Mouse (Mus musculus) midbrain, embryonic 14.5 days (tissue): ENCODE measurements around the gene Vmn1r225. TPM values are rescaled to one million over a fixed set of nuclear protein-coding genes. Genes with fewer than 3 reads are reported as not detected.
"Not testable (repeated sequence)": the region's sequence is repeated elsewhere in the genome, so short reads cannot be mapped to it uniquely, and the experiment has no call there.

ENCODE experiments used
- ATAC-seq: fragments of 200-750 bp; cut with Nextera tagmentation; 2 replicates; pipeline ENCODE4 v1.8.0; 2017; ENCODE audit warnings: moderate number of reproducible peaks, moderate library complexity; ENCODE audit not compliant: low FRiP score, low TSS enrichment
- DNase-seq: peaks from one replicate; pipeline ENCODE4 v3.0.0-alpha.2; 2015
- H3K27ac ChIP-seq: fragments of 300-500 bp; sonication (generic); replicated peaks from 2 replicates; pipeline ENCODE4 v1.5.1; 2014; ENCODE audit warnings: mild to moderate bottlenecking, low read depth, low read length, moderate library complexity
- H3K27me3 ChIP-seq: fragments of 300-500 bp; sonication (generic); 2 replicates; pipeline ENCODE4 v1.6.1; 2014; ENCODE audit warnings: low read length, control low read depth, mixed read lengths; ENCODE audit not compliant: control insufficient read depth, insufficient read depth
- H3K36me3 ChIP-seq: fragments of 300-500 bp; sonication (generic); 2 replicates; pipeline ENCODE4 v1.6.1; 2014; ENCODE audit warnings: low read length, control low read depth; ENCODE audit not compliant: control insufficient read depth, insufficient read depth
- H3K4me1 ChIP-seq: fragments of 300-500 bp; sonication (generic); 2 replicates; pipeline ENCODE4 v1.6.1; 2014; ENCODE audit warnings: mild to moderate bottlenecking, antibody characterized with exemption, low read length, control low read depth; ENCODE audit not compliant: control insufficient read depth, insufficient read depth
- H3K4me2 ChIP-seq: fragments of 300-500 bp; sonication (generic); 2 replicates; pipeline ENCODE4 v1.6.1; 2014; ENCODE audit warnings: mild to moderate bottlenecking, low read length, moderate library complexity
- H3K4me3 ChIP-seq: fragments of 300-500 bp; sonication (generic); replicated peaks from 2 replicates; pipeline ENCODE4 v1.5.1; 2014; ENCODE audit warnings: low read depth, low read length
- H3K9ac ChIP-seq: fragments of 300-500 bp; sonication (generic); replicated peaks from 2 replicates; pipeline ENCODE4 v1.6.1; 2014; ENCODE audit warnings: mild to moderate bottlenecking, low read length, moderate library complexity
- H3K9me3 ChIP-seq: fragments of 300-500 bp; sonication (generic); 2 replicates; pipeline ENCODE4 v1.6.1; 2016; ENCODE audit warnings: low read length, control low read depth, mixed read lengths; ENCODE audit not compliant: control insufficient read depth
- WGBS: fragments of 180-500 bp; shearing (Covaris S2); extraction: QIAGEN DNeasy Blood & Tissue Kit; methylation state at CpG from one replicate; pipeline ENCODE4 v1.1.7; 2014; 5-methylcytosine and 5-hydroxymethylcytosine counted together
- polyA plus RNA-seq: library from polyadenylated mRNA; unstranded; fragments of >200 nt; fragmentation: Nextera tagmentation; extraction: Ambion mirVana; gene quantifications from 2 replicates; pipeline ENCODE4 v1.2.1, GENCODE M21; 2014

The Vmn1r225 gene
- not detected in 2 replicates for polyA plus RNA-seq

GRCm38 (mm10) chr17:20497858-20498257, at the start of gene Vmn1r225:
Gene Vmn1r225, plus strand, starts transcription at chr17:20498158.
- H3K4me3 ChIP-seq = no peak within 1 kb of the TSS
- ATAC-seq (no peak), DNase-seq (no peak)
- H3K27ac ChIP-seq = no peak within 1 kb of the TSS
- H3K4me1 ChIP-seq = no peaks in the 10 kb centered on the region
- H3K4me2 ChIP-seq = no peak within 1 kb of the TSS
- H3K36me3 ChIP-seq = no peaks in the 10 kb centered on the region
- H3K9ac ChIP-seq = no peak within 1 kb of the TSS
- H3K9me3 ChIP-seq = peaks cover 12% of the 10 kb centered on the region; the same call in 1 of the 2 replicates
- no peaks in the 10 kb centered on the region for H3K27me3 ChIP-seq

- WGBS = 72% methylated on average over 3 of the region's 3 CpGs
- no peak overlapping the region for H3K27ac ChIP-seq
- H3K36me3 ChIP-seq = no peaks in the 10 kb centered on the region
- H3K4me2 ChIP-seq = no peak overlapping the region
- H3K4me3 ChIP-seq = no peak overlapping the region
- H3K27me3 ChIP-seq = no peaks in the 10 kb centered on the region
- DNase-seq (peak; percentile 3), ATAC-seq (no peak)
- H3K9ac ChIP-seq = no peak overlapping the region
- peaks cover 7% of the 10 kb centered on the region; the same call in 1 of the 2 replicates for H3K9me3 ChIP-seq
- no peaks in the 10 kb centered on the region for H3K4me1 ChIP-seq
Measured at GRCm38 (mm10) chr17:20473311-20473710, 24.6 kb upstream of the Vmn1r225 start.

- Histone ChIP-seq H3K27ac (no peak within 1 kb of the TSS), H3K27me3 (no peaks in the 10 kb centered on the region), H3K4me2 (no peak within 1 kb of the TSS), H3K36me3 (no peaks in the 10 kb centered on the region), H3K9me3 (0 out of 2 replicates have a peak, but pooled peaks cover 4% of the 10 kb centered on the region), H3K4me3 (no peak within 1 kb of the TSS), H3K4me1 (no peaks in the 10 kb centered on the region), H3K9ac (no peak within 1 kb of the TSS)
- ATAC-seq (no peak), DNase-seq (no peak)
Measured at GRCm38 (mm10) chr17:20481231-20481630, 16.7 kb upstream of the Vmn1r225 start, which contains the start of gene Vmn2r108. Gene Vmn2r108, minus strand, starts transcription at chr17:20481331.

GRCm38 (mm10) chr17:20508247-20508646, 10.3 kb downstream of the Vmn1r225 start:
- not testable (repeated sequence) for H3K9ac ChIP-seq, DNase-seq, H3K4me2 ChIP-seq, H3K27ac ChIP-seq, H3K27me3 ChIP-seq, H3K9me3 ChIP-seq, H3K36me3 ChIP-seq, H3K4me3 ChIP-seq, H3K4me1 ChIP-seq, ATAC-seq

Other genes with a start within 250 kb of the Vmn1r225 start
- gene Vmn2r106, start 212.6 kb upstream of the Vmn1r225 start, polyA plus RNA-seq = not detected in 2 replicates
- gene Vmn2r107, start 152.9 kb upstream of the Vmn1r225 start, polyA plus RNA-seq = not detected in 2 replicates
- not detected in 2 replicates for gene Vmn1r224, start 84.0 kb upstream of the Vmn1r225 start, polyA plus RNA-seq
- gene Vmn2r108, start 16.8 kb upstream of the Vmn1r225 start, polyA plus RNA-seq = not detected in 2 replicates
- gene Vmn2r109, start 66.6 kb downstream of the Vmn1r225 start, polyA plus RNA-seq = not detected in 2 replicates
- gene Vmn2r110, start 98.3 kb downstream of the Vmn1r225 start, polyA plus RNA-seq = not detected in 2 replicates
- gene Fpr-rs3, start 126.7 kb downstream of the Vmn1r225 start, polyA plus RNA-seq = not detected in 2 replicates
- gene Vmn1r226, start 184.7 kb downstream of the Vmn1r225 start, polyA plus RNA-seq = not detected in 2 replicates
- gene Vmn1r227, start 231.7 kb downstream of the Vmn1r225 start, polyA plus RNA-seq = not detected in 2 replicates